Mouse (Mus musculus): ENCODE measurements around the gene Got2.

The Got2 gene

DNA sequence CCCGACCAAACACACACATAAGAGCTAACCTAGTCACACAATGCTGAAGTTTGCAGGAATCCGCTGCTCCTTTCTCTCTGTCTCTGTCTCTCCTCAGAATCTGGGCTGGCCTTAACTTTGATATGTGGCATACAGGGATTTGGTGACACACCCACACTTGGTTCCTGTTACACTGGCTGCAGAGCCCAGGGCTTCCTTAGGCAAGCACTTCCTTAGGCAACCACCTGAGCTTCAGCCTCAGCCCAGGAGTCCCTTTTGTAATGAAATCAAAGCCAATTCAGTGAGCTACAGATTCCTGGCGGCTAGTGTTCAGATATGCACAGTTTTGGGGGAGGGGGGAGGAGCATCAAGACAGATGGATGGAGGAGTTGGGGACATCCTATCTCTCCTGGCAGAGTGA lies 70.8 kb downstream of the Got2 start:
- no peak for DNase-seq

DNA sequence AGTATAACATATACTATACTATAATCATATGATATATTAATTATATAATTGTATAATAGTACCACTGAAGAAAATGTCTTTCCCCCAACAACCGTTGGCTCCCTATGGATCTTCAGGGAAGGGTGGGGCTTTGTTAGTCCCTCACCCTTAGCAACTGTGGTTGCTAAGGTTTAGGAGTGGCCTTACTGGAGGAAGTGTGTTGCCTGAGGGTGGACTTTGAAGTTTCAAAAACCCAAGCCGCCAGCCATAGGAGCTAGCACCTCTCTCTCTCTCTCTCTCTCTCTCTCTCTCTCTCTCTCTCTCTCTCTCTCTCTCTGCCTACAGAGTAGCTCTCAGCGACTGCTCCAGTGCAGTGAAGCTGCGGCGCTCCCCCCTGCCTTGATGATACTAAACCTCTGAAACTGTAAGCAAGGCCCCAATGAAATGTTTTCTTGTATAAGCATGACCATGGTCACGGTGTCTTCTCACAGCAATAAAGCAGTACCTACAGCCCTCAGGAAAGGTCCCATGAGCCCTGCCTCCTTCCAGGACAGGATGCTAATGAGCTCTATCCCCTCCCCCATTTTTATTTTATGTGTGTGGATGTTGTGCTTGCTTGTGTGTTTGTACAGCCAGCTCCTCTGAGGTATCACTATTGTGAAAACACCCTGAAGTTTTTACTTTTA lies 72.2 kb downstream of the Got2 start:
- DNase-seq: no peak
